Mouse (Mus musculus) limb, embryonic 10.5 days (tissue): ENCODE measurements around the gene Btnl2. TPM values are rescaled to one million over a fixed set of nuclear protein-coding genes. Genes with fewer than 3 reads are reported as not detected.
"Not testable (repeated sequence)": the region's sequence is repeated elsewhere in the genome, so short reads cannot be mapped to it uniquely, and the experiment has no call there.

Experiments used
- DNase-seq: peaks from one replicate; pipeline ENCODE4 v3.0.0-alpha.2; 2017; ENCODE audit warnings: low spot score
- H3K27ac ChIP-seq: fragments of 300-500 bp; sonication (generic); 2 replicates; pipeline ENCODE4 v1.5.1; 2016; ENCODE audit warnings: mild to moderate bottlenecking
- H3K27me3 ChIP-seq: fragments of 300-500 bp; sonication (generic); 2 replicates; pipeline ENCODE4 v1.6.1; 2016; ENCODE audit warnings: low read depth, mild to moderate bottlenecking; ENCODE audit not compliant: poor library complexity, severe bottlenecking
- H3K36me3 ChIP-seq: fragments of 300-500 bp; sonication (generic); 2 replicates; pipeline ENCODE4 v1.6.1; 2016; ENCODE audit warnings: mild to moderate bottlenecking, moderate library complexity
- H3K4me1 ChIP-seq: fragments of 300-500 bp; sonication (generic); 2 replicates; pipeline ENCODE4 v1.6.1; 2016
- H3K4me3 ChIP-seq: fragments of 300-500 bp; sonication (generic); 2 replicates; pipeline ENCODE4 v1.5.1; 2016; ENCODE audit warnings: mild to moderate bottlenecking, moderate library complexity
- H3K9me3 ChIP-seq: fragments of 300-500 bp; sonication (generic); replicated peaks from 2 replicates; pipeline ENCODE4 v1.6.1; 2016; ENCODE audit warnings: mild to moderate bottlenecking
- WGBS: fragments of 180-500 bp; shearing (Covaris S2); methylation state at CpG from one replicate; pipeline ENCODE4 v1.1.7; 2016; 5-methylcytosine and 5-hydroxymethylcytosine counted together
- polyA plus RNA-seq: library from polyadenylated mRNA; unstranded; fragments of >200 nt; fragmentation: Nextera tagmentation; extraction: Ambion mirVana; gene quantifications from 2 replicates; pipeline ENCODE4 v1.2.1, GENCODE M21; 2016

Btnl2 gene
- polyA plus RNA-seq, result not detected in 2 replicates

- no peak within 1 kb of the TSS for H3K27ac ChIP-seq
- H3K4me3 ChIP-seq, result no peak within 1 kb of the TSS
- no peak for DNase-seq
- no peaks in the 10 kb centered on the region for H3K4me1 ChIP-seq
- no peaks in the 10 kb centered on the region for H3K36me3 ChIP-seq
- no peaks in the 10 kb centered on the region; the same call in 1 of the 2 replicates for H3K27me3 ChIP-seq
- no peaks in the 10 kb centered on the region for H3K9me3 ChIP-seq
- WGBS, result 93% methylated on average over 5 of the region's 5 CpGs
Observed at GRCm38 (mm10) chr17:34354539-34354938, at the start of gene Btnl2. Gene Btnl2, plus strand, starts transcription at chr17:34354822.

DNA sequence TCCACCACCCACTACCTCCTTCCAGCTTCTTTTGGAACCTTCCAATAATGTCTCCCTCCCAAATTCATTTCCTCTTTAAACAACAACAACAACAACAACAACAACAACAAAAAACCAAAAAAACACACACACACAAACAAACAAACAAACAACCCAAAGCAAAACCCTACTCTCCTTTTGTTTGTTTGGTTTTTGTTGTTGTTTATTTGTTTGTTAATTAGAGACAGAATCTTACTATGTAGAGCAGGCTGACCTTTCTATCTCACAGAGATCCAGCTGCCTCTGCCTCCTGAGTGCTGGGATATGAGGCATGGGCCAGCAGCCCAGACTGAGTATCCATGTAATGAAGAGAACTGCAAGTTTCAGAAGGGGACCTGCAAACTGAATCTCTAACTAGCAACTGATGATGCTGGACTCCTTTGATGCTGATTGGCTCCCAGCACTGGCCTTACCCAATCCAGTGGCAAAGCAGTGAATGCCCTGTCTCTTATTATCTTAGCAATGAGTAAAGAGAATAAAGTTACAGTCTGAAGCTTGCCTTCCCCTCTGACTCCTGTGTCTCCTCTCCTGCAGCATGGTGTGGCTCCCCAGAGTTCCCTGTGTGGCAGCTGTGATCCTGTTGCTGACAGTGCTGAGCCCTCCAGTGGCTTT lies 49.1 kb upstream of the Btnl2 start, which contains the start of gene H2-Eb1:
H2-Eb1 (plus strand) TSS at position 488 of the 651 bp plus-strand sequence.
- no peak within 1 kb of the TSS for H3K27ac ChIP-seq
- H3K36me3 ChIP-seq, result no peaks in the 10 kb centered on the region
- peaks cover 11% of the 10 kb centered on the region for H3K4me1 ChIP-seq

GRCm38 (mm10) chr17:34306407-34306806 lies 48.2 kb upstream of the Btnl2 start:
- Histone ChIP-seq H3K4me3 (no peak overlapping the region), H3K27me3 (peaks cover 5% of the 10 kb centered on the region; the same call in 1 of the 2 replicates), H3K9me3 (no peaks in the 10 kb centered on the region), H3K27ac (no peak overlapping the region), H3K4me1 (peaks cover 11% of the 10 kb centered on the region), H3K36me3 (no peaks in the 10 kb centered on the region)
- 86% methylated on average over 2 of the region's 2 CpGs for WGBS
- no peak for DNase-seq

More for the DNA sequence above, 49.1 kb upstream of the Btnl2 start, which contains the start of gene H2-Eb1:
- no peaks in the 10 kb centered on the region for H3K9me3 ChIP-seq
- H3K4me3 ChIP-seq, result no peak within 1 kb of the TSS
- DNase-seq, result peak; percentile 71
- peaks cover 5% of the 10 kb centered on the region; the same call in 1 of the 2 replicates for H3K27me3 ChIP-seq

GRCm38 (mm10) chr17:34307216-34307615 lies 47.4 kb upstream of the Btnl2 start:
- Histone ChIP-seq H3K4me1 (peaks cover 11% of the 10 kb centered on the region), H3K9me3 (no peaks in the 10 kb centered on the region), H3K27me3 (peaks cover 5% of the 10 kb centered on the region; the same call in 1 of the 2 replicates), H3K27ac (no peak overlapping the region), H3K36me3 (no peaks in the 10 kb centered on the region), H3K4me3 (no peak overlapping the region)
- no peak for DNase-seq

DNA sequence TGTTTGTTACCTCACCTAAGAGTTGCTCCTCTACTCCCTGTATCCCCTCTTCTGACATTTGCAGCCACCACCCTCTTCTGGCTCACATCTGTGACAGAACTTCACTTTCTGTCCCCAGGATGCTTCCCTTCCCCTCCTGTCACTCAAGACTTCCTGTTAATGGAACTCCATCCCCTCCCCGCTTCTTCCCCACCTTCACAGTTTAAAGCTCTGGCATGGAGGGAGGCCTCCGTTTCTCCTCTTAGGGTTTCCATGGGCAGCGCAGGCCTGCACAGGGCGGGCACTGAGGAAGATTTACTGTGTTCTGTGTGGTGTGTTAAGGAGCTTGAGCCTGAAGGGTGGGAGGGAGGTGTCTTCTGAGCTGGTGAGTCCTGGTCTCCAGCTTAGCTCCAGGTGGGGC lies 46.5 kb upstream of the Btnl2 start:
- peaks cover 11% of the 10 kb centered on the region for H3K4me1 ChIP-seq
- peaks cover 5% of the 10 kb centered on the region; the same call in 1 of the 2 replicates for H3K27me3 ChIP-seq
- WGBS, result 81% methylated on average over 4 of the region's 4 CpGs
- H3K27ac ChIP-seq, result no peak overlapping the region
- H3K36me3 ChIP-seq, result no peaks in the 10 kb centered on the region
- no peak overlapping the region for H3K4me3 ChIP-seq
- no peaks in the 10 kb centered on the region for H3K9me3 ChIP-seq
- DNase-seq, result no peak

GRCm38 (mm10) chr17:34309225-34309624 lies 45.4 kb upstream of the Btnl2 start:
- H3K27ac ChIP-seq, result peak overlapping the region; percentile 83
- H3K4me3 ChIP-seq, result peak overlapping the region; percentile 61
- H3K9me3 ChIP-seq, result no peaks in the 10 kb centered on the region
- H3K36me3 ChIP-seq, result no peaks in the 10 kb centered on the region
- peaks cover 11% of the 10 kb centered on the region for H3K4me1 ChIP-seq
- peaks cover 5% of the 10 kb centered on the region; the same call in 1 of the 2 replicates for H3K27me3 ChIP-seq
- 36% methylated on average over 10 of the region's 10 CpGs for WGBS
- DNase-seq, result peak; percentile 36

DNA sequence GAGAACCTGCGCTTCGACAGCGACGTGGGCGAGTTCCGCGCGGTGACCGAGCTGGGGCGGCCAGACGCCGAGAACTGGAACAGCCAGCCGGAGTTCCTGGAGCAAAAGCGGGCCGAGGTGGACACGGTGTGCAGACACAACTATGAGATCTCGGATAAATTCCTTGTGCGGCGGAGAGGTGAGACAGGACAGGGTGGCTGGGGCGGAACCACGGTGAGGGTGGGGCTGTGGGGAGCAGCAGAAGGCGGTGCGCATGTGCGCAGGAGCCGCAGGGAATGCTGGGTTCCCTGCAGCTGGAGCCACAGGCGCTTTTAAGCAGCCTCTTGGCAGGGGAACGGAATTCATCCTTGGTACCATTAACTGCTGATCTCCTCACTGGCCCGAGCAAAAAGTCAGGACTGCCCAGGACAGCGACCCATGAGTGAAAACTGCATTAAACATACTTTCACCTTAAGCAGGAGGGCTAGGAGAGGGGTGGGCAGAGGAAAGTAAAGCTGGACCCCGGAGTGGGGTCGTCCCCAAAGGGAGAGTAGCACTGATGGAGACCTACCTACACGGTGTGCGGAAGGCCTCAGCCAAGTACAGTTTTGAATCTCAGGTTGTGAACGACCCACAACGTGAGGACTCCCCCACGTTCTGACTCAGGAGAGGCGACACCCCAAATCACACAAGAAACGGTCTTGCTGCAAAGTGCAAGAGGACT lies 44.8 kb upstream of the Btnl2 start:
- no peaks in the 10 kb centered on the region for H3K36me3 ChIP-seq
- H3K4me1 ChIP-seq, result peaks cover 11% of the 10 kb centered on the region
- DNase-seq, result peak; percentile 80
- peak overlapping the region; percentile 83 for H3K27ac ChIP-seq
- H3K4me3 ChIP-seq, result peak overlapping the region; percentile 61
- H3K9me3 ChIP-seq, result no peaks in the 10 kb centered on the region
- peaks cover 5% of the 10 kb centered on the region; the same call in 1 of the 2 replicates for H3K27me3 ChIP-seq
- WGBS, result 23% methylated on average over 38 of the region's 38 CpGs

- DNase-seq, H3K27me3 ChIP-seq, H3K9me3 ChIP-seq, H3K36me3 ChIP-seq, H3K4me3 ChIP-seq, H3K27ac ChIP-seq: not testable (repeated sequence)
- 87% methylated on average over 3 of the region's 3 CpGs for WGBS
- peaks cover 11% of the 10 kb centered on the region for H3K4me1 ChIP-seq
Observed at GRCm38 (mm10) chr17:34310526-34310925, 44.1 kb upstream of the Btnl2 start.

- no peak for DNase-seq
- Histone ChIP-seq H3K4me3 (no peak overlapping the region), H3K27ac (no peak overlapping the region), H3K4me1 (peaks cover 9% of the 10 kb centered on the region), H3K9me3 (no peaks in the 10 kb centered on the region), H3K27me3 (peaks cover 5% of the 10 kb centered on the region; the same call in 1 of the 2 replicates), H3K36me3 (no peaks in the 10 kb centered on the region)
- WGBS, result 90% methylated on average over 1 of the region's 1 CpGs
Observed at GRCm38 (mm10) chr17:34312185-34312584, 42.4 kb upstream of the Btnl2 start.

DNA sequence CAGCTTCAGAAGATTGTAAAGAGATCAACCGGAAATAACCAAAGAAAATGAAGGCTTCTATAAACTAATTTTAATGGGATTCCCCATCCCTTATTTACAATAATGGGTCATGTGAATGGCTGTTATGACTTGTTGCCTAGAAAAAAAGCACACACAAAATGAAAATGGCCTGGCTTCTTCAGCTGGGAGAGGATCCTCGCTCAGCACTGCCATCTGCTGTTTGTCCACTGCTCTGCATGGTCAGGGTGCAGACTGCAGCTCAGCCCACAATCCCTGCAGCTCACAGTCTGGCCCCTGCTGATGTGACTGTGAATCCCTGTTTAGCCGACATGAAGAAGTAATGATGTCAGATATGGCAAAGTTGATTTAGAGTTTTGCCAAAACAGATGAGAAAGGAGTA lies 41.2 kb upstream of the Btnl2 start:
- Histone ChIP-seq H3K4me1 (peaks cover 9% of the 10 kb centered on the region), H3K27ac (no peak overlapping the region), H3K36me3 (no peaks in the 10 kb centered on the region), H3K4me3 (no peak overlapping the region), H3K27me3 (no peaks in the 10 kb centered on the region), H3K9me3 (no peaks in the 10 kb centered on the region)
- 49% methylated on average over 3 of the region's 3 CpGs for WGBS
- DNase-seq, result peak; percentile 81

- no peak overlapping the region for H3K27ac ChIP-seq
- no peak overlapping the region for H3K4me3 ChIP-seq
- H3K27me3 ChIP-seq, result no peaks in the 10 kb centered on the region
- no peaks in the 10 kb centered on the region for H3K9me3 ChIP-seq
- 76% methylated on average over 9 of the region's 9 CpGs for WGBS
- peaks cover 7% of the 10 kb centered on the region for H3K4me1 ChIP-seq
- no peaks in the 10 kb centered on the region for H3K36me3 ChIP-seq
- no peak for DNase-seq
Observed at GRCm38 (mm10) chr17:34314286-34314685, 40.3 kb upstream of the Btnl2 start.

- Histone ChIP-seq H3K36me3 (no peaks in the 10 kb centered on the region), H3K27me3 (no peaks in the 10 kb centered on the region), H3K4me3 (no peak overlapping the region), H3K4me1 (no peaks in the 10 kb centered on the region), H3K9me3 (no peaks in the 10 kb centered on the region), H3K27ac (no peak overlapping the region)
- no peak for DNase-seq
- WGBS, result 76% methylated on average over 1 of the region's 1 CpGs
Observed at GRCm38 (mm10) chr17:34315512-34315911, 39.1 kb upstream of the Btnl2 start.

- H3K36me3 ChIP-seq, result no peaks in the 10 kb centered on the region
- no peak for DNase-seq
- no peak overlapping the region for H3K4me3 ChIP-seq
- H3K27me3 ChIP-seq, result no peaks in the 10 kb centered on the region
- H3K27ac ChIP-seq, result no peak overlapping the region
- H3K9me3 ChIP-seq, result no peaks in the 10 kb centered on the region
- no peaks in the 10 kb centered on the region for H3K4me1 ChIP-seq
- WGBS, result 79% methylated on average over 2 of the region's 2 CpGs
Observed at GRCm38 (mm10) chr17:34316697-34317096, 37.9 kb upstream of the Btnl2 start.
